Mouse (Mus musculus) cerebellum, adult 2 months (tissue): ENCODE results near the gene Ppib.

Experiments used
- CTCF ChIP-seq: fragments of 200-500 bp; IDR thresholded peaks from 2 replicates; pipeline ENCODE4 v1.5.1; 2011; ENCODE audit warnings: low read depth, mild to moderate bottlenecking, control low read depth, low read length, moderate library complexity, borderline replicate concordance; ENCODE audit not compliant: insufficient read depth
- POLR2A ChIP-seq: fragments of 200-500 bp; IDR thresholded peaks from 2 replicates; pipeline ENCODE4 v1.6.1; 2011; ENCODE audit warnings: low read length, control low read depth, borderline replicate concordance; ENCODE audit not compliant: insufficient read depth

DNA sequence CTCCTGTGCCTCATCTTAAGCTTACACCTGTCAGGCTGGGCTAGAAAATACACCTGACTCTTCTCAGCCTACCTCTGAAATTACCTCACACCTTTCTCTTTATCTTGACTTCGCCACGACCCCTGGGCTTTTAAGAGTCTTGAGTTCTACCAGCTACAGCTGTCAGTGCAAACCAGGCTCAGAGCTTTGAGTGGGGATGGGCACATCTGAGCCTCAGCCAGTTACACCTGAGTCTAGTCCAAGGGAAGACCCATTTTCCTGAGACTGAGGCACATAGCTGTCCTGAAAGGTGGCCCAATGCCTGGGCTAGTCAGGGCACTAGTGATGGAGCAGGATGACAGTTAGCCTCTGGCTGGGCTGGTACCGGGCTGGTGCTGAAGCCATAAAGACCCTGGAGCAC is 6.8 kb downstream of the Ppib start:
- TF ChIP-seq CTCF (no peak), POLR2A (no peak)
